Mouse (Mus musculus) T-helper 17 cell (primary cell): Measurements from ENCODE around the gene Apod.
"Not testable (repeated sequence)": the region's sequence is repeated elsewhere in the genome, so short reads cannot be mapped to it uniquely, and the experiment has no call there.

Source experiments
- in situ Hi-C, 2 experiments: fragments of 300-600 bp; cut with MboI, MseI; formaldehyde crosslinking; loops; 1 replicate in 1 of 2; 2 replicates in 1 of 2; pipeline ENCODE4 v1.15.1; 2025; ENCODE audit warnings: high pct_unique_total_duplicates in 2 of 2

Apod gene

DNA sequence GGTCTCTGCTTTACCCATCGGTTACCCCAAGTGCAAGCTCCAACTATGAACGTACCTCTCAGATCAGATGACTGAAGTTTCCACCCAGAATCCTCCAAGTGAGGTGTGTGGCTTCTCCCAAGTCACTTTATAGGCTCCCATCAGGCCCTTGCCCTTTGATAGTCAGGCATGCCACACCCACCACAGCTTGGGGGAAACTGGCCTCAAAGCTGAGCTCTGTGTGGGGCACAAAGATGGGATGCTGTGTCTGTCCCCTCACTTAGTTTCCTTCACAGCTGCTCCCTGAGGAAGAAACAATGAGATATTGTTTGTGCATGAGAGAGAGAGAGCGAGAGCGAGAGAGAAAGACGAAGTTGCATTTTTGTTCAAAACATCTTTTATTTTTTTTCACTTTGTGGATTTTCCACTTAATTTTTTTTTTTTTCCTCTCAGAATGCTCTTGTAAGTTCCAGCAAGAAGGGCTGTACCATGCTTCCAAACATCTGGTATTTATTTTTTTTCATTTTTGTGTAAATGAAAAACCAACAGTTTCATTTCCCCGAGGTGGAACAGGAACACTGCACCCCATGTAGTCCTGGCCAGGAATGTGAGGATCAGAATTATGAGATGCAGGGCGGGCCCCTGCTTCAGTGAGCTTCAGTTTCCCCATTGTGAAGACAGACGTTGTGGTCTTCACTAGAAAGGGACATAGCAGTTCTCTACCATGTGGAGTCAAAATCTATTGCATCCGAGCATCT lies at the start of gene Apod:
Gene Apod (minus strand): TSS at position 312 of the 737 bp plus-strand sequence.
- in situ Hi-C loops: no loop called here

DNA sequence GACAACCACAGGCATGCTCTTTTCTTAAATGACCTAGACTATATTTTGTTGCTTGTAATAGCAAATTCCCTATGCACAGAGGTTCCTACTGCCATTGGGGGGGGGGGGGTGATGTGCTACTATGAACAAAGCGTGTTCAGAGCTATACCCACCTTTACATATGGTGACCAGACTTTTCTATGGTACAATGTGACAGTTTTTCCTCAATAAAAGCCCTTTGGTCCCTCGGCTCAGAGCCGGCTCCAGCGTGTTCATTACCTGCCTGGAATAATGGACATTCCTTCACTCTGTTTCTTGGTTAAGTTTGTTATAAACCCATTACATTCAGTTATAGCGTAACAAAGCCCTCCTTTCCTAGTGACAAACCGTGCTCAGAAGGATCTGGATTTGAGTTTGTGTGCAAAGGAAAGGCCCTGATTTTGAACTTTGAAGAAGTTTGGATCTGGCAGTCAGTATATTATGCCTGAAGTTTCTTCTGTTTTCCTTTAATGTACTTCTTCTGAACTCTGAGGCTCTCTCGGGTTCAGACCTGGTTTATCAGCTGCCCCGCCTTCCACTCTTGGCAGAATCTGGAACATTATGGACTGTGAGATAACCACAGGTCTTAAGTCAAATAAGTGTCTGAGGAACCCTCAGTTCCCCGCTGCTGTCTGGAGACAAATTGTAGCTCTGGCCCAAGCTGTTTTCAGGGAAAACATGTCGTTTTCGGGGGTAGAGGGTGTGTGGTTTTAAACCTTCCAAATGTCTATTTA lies 49.3 kb upstream of the Apod start:
- in situ Hi-C loops: no loop called here

DNA sequence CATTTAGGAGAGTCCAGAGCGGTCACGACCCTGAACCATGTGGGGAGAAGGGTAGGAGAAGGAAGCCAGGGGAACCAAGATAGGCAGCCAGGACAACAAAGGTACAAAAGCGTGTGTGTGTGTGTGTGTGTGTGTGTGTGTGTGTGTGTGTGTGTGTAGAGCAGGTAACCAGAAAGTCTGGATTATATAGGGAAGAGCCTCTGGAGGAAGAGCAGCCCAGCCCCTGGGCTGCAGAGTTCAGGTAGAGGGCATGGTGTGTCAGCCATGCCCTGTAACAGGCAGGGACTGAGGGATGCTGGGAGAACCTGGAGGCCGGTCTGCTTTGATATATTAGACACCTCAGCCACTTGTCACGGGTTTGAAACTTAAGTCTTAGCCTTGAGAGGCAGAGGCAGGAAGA lies 44.9 kb upstream of the Apod start:
- in situ Hi-C loops: loop anchor here in 1 of 2 experiments (5.0 to 10.0 kb wide), 2 partner anchors 287 to 805 kb away; partner anchors contain the start of gene Tmem44

DNA sequence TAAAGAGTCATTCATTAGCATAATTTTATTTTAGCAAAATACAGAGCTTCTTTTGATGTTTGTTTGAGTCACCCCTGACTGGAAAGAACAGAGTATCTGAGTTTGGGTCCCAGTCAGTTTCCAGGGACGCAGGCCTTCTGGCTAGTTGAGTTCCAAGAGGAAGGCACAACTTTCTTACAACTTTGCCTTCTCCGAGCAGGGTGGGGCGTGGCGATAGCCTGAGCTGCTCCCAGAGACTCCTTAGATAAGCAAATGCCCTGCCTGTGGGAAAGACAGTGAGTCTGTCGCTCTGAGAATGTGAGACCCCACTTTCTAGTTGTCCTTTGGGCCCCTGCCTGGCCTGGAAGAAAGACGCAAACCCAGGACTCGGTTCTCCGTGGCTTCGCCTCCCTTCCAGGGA lies 44.4 kb upstream of the Apod start:
- in situ Hi-C loops: loop anchor here in 1 of 2 experiments (5.0 to 10.0 kb wide), 2 partner anchors 287 to 804 kb away; partner anchors contain the start of gene Tmem44

- in situ Hi-C loops: loop anchor here in 1 of 2 experiments (5.0 to 10.0 kb wide), 2 partner anchors 286 to 804 kb away; partner anchors contain the start of gene Tmem44
These were observed 44.0 kb upstream of the Apod start for GRCm38 (mm10) chr16:31358576-31358975.

DNA sequence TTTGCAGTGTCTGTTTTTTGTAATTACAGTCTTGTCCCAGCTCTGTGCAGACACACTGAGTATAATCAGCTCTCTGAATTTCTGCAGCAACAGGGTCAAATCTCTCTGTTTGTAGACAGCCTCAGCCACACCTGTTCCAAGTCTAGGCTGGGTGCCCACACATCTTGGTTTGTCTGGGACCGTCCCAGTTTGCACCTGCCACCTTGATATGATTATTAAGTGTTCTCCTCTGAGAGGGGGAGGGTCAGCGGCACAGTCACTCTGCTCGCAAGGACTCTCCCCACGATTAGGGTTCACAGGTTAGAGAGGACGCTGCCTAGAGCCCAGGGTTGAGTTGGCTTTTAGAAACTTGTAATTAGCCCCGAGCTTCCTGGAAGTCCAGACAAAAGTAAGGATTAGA lies 41.3 kb upstream of the Apod start:
- in situ Hi-C loops: loop anchor here in 1 of 2 experiments (5.0 to 10.0 kb wide), 2 partner anchors 284 to 801 kb away; partner anchors contain the start of gene Tmem44

DNA sequence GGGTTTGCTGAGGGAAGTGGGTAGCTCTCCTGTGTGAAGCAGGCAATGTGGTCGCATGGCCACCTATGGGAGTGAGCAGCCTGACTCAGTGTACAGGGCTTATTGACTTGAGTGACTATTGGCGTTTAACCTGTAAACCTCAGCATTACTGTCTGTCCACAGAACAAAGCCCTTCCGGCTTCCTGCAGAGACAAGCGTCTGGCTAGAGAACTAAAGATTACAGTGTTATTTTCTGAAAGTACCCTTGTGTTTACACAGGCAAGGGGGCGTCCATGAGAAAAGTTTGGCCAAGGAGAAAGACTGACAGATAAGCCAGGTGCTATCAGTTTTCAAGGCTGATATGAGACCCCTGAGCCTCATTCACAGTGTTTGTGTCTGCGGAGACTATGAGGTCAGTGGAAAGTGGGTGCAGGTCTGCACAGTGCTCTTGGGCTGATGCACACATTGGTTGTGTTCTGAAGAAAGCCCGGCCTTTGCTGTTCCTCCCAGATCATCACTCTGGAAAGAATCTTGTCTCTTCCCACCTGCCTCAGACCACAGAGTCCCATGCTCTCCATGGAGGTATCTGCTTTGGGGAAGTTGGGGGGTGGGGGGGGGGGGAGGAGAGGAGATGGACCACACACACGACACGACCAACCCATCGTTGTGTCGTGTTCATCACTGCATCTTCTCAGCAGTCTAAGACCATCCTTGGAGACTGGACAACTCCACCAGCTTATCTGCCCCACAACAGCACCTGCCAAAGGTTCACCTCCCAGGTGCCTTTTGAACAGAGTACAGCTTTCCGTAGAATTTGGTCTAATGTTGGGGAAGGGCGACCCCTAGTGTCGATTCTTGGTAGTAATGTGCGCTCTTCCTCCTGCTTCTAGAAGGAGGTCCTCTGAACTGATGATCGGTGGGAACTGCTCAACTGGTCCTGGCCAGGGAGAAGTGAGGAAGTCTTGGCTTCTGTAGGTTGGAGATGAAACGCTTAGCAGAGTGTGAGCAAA lies 40.0 kb upstream of the Apod start:
- in situ Hi-C loops: loop anchor here in 1 of 2 experiments (5.0 to 10.0 kb wide), 3 partner anchors 282 to 800 kb away; partner anchors contain the start of gene Tmem44

GRCm38 (mm10) chr16:31352996-31353395 lies 38.4 kb upstream of the Apod start:
- in situ Hi-C loops: loop anchor here in 1 of 2 experiments (5.0 to 10.0 kb wide), 2 partner anchors 751 to 798 kb away; partner anchors contain the start of gene Tmem44

GRCm38 (mm10) chr16:31347581-31347980 lies 33.0 kb upstream of the Apod start:
- in situ Hi-C loops: no loop called here

GRCm38 (mm10) chr16:31342966-31343365 lies 28.4 kb upstream of the Apod start:
- in situ Hi-C loops: no loop called here

- in situ Hi-C loops: no loop called here
These were observed 27.9 kb upstream of the Apod start for GRCm38 (mm10) chr16:31342556-31342955.

DNA sequence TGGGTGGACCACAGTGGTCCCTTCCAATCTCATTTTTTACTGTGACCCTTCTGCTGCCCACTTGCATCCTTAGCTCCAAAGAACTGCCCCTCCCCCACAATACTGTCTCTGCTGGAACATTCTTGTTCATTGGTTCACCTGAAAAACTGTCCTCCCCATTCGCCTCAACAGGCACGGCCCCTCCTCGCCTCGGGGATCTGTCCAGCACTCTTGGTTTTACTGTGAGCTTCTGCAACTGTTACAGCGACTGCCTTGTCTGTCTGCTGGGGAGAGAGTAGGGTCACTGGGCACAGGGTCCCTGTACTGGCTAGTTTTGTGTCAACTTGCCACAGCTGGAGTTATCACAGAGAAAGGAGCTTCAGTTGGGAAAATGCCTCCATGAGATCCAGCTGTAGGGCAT lies 24.7 kb upstream of the Apod start:
- in situ Hi-C loops: no loop called here

GRCm38 (mm10) chr16:31337956-31338355 lies 23.3 kb upstream of the Apod start:
- in situ Hi-C loops: no loop called here

- in situ Hi-C loops: no loop called here
These were observed 20.2 kb upstream of the Apod start for GRCm38 (mm10) chr16:31334796-31335195.

- in situ Hi-C loops: no loop called here
These were observed 18.0 kb upstream of the Apod start for GRCm38 (mm10) chr16:31332586-31332985.

- in situ Hi-C loops: not testable (repeated sequence)
These were observed 16.4 kb upstream of the Apod start for GRCm38 (mm10) chr16:31330970-31331369.

GRCm38 (mm10) chr16:31329668-31330067 lies 15.1 kb upstream of the Apod start:
- in situ Hi-C loops: no loop called here

- in situ Hi-C loops: no loop called here
These were observed 13.3 kb upstream of the Apod start for GRCm38 (mm10) chr16:31327891-31328290.

DNA sequence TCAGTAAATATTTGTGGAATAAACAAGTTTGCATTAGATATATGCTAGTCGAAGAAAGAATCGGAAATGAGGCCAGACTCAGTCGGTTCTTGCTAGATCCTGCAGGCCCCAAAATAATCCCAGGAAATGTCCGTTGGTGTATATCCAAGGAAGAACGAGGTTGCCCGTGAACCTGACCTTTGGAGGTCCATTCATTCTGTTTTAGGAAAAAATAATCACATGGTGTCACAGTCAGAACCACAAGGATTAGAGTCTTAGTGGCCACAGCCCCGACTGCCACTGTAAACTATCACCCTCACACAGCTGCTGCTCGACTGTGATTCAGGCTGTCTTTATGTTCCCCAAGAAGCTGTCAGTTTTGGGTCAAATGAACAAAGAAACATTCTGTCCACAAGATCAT lies 12.8 kb upstream of the Apod start:
- in situ Hi-C loops: no loop called here

DNA sequence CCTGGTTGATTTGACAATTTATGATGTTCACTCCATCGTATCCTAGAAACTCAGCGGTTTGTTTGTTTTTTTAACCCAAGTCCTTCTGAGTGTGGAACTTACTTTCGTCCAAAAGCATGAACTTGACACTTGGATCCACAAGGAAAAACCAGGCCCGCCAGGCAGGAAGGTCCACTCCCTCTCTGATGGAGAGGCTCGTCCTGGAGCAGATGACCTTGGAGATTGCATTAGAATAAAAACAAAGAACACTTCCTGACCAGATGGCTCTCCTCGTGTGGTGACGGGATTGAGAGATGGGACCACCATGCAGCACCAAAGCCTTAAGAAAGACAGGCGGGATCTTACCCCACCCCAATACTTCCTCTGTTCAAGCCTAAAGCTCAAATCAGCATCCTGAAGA lies 12.1 kb upstream of the Apod start:
- in situ Hi-C loops: no loop called here

DNA sequence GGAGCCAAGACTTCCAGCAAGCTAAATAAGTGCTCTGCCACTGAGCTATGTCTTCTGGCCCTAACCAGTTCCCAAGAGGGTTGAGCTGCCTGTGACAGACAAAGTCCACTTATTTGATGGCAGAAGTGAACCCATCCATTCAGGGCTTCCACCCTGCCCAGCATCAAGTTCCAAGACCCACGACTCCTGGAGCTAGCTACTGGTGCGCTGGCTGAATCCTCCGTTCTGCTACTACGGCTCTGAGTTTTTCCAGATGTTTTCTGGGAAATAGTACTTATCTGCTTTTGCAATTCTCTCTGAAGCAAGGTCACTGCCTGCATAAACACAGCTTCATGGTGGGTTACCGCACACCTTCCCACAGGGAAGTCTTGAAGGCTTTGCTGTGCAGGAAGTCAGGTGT lies 11.4 kb upstream of the Apod start:
- in situ Hi-C loops: no loop called here
